Mouse (Mus musculus) brown adipose tissue, adult 24 weeks (tissue): ENCODE results near the gene 2210016L21Rik. TPM values are rescaled to one million over a fixed set of nuclear protein-coding genes. Genes with fewer than 3 reads are reported as not detected.

Experiments
- H3K27ac ChIP-seq: fragments of 200-500 bp; replicated peaks from 2 replicates; pipeline ENCODE4 v1.5.1; 2012; ENCODE audit warnings: low read depth, mild to moderate bottlenecking, low read length
- H3K4me1 ChIP-seq: fragments of 200-500 bp; 2 replicates; pipeline ENCODE4 v1.6.1; 2012; ENCODE audit warnings: low read length, mixed read lengths; ENCODE audit not compliant: control insufficient read depth, insufficient read depth, insufficient read length
- H3K4me3 ChIP-seq: fragments of 200-500 bp; 2 replicates; pipeline ENCODE4 v1.5.1; 2012; ENCODE audit warnings: low read depth, mild to moderate bottlenecking, low read length, moderate library complexity; ENCODE audit not compliant: insufficient read depth
- polyA plus RNA-seq: library from polyadenylated mRNA; stranded (reverse); fragments of >200 nt; gene quantifications from 2 replicates; pipeline ENCODE4 v1.2.4, GENCODE M21; 2012; ENCODE audit not compliant: missing spikeins, insufficient read depth, insufficient read length

Gene 2210016L21Rik
- polyA plus RNA-seq, 1 experiment = 11.2 TPM

DNA sequence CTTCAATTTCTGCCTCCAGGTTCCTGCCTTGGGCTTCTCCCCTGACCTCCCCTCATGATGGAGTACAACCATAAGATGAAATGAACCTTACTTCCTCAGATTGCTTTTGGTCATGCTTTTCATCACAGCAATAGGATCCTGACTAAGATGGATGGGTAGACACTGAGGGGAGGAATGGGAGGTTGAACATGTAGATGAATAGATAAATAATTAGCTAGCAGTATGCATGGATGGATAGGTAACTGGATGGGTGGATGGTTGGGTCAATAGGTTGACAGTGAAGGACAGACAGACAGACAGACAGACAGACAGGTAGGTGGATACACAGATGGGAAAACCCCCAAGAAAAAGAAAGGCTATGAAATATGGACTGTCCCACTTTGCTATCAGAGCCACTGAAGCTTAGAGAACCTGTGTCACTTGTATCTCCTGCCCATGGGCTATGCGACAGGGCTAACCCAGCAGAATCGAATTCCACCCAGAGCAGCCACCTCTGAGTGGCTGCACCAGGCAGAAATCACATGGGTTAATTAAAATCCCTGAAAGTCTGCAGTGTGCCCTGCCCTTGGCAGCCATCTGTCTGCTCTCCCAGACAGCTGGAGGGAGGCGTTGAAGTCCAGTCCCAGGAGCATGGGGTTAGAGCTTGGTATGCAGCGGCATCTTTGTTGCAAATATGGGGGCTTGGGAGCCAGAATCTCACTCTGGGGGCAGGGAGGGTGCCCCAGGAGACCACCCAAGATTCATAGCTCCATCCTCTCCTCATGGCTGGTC is 19.8 kb downstream of the 2210016L21Rik start:
- no peak overlapping the region for H3K4me3 ChIP-seq
- H3K27ac ChIP-seq = no peak overlapping the region
- H3K4me1 ChIP-seq = no peaks in the 10 kb centered on the region

GRCm38 (mm10) chr5:114964315-114964966 is 22.5 kb downstream of the 2210016L21Rik start:
- Histone ChIP-seq H3K4me3 (no peak overlapping the region), H3K4me1 (no peaks in the 10 kb centered on the region), H3K27ac (no peak overlapping the region)

GRCm38 (mm10) chr5:114964967-114965898 is 23.3 kb downstream of the 2210016L21Rik start:
- no peaks in the 10 kb centered on the region for H3K4me1 ChIP-seq
- no peak overlapping the region for H3K27ac ChIP-seq
- no peak overlapping the region for H3K4me3 ChIP-seq

GRCm38 (mm10) chr5:114967523-114968268 is 25.7 kb downstream of the 2210016L21Rik start:
- no peaks in the 10 kb centered on the region for H3K4me1 ChIP-seq
- H3K27ac ChIP-seq = no peak overlapping the region
- H3K4me3 ChIP-seq = no peak overlapping the region

DNA sequence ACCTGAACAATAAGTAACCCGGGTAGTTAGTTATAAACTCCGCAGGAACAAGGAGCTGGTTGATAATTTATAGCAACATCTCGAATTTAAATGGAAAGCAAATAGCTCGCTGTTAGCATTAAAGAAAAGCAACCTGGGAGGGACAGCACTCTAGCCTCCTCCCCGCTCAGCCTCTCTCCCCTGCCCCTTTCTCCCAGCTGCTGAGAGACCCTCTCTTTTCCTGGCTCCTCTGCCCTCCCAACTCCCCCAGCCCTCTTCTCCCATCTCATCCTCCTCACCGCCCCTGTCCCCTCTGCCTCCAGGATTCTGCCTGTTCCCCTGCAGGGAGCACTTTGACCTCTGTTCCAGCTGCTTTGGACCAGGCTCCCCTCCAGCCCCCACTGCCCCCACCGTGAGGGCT is 26.7 kb downstream of the 2210016L21Rik start:
- Histone ChIP-seq H3K4me3 (no peak overlapping the region), H3K27ac (no peak overlapping the region)

DNA sequence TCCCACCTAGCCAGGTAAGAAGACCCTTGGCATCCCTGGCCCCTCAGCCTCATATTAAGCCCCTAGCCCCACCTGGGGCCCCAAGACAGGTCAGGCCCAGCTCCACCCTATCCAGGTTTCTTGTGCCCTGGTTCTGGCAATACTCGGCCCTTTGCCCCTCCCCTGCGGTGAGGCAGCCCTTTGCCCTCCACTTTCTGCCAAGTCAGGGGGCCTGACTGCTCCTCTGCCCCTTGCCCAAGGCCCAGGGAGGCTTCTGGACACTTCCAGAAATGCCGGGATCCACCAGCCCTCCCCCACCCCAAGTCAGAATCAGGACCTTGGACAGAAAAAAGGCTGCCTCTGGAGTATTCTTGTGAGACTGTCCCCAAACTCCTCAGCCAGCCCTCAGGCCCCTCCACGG is 27.1 kb downstream of the 2210016L21Rik start:
- Histone ChIP-seq H3K27ac (no peak overlapping the region), H3K4me3 (no peak overlapping the region), H3K4me1 (no peaks in the 10 kb centered on the region)

More for the DNA sequence above, 26.7 kb downstream of the 2210016L21Rik start:
- H3K4me1 ChIP-seq = no peaks in the 10 kb centered on the region

DNA sequence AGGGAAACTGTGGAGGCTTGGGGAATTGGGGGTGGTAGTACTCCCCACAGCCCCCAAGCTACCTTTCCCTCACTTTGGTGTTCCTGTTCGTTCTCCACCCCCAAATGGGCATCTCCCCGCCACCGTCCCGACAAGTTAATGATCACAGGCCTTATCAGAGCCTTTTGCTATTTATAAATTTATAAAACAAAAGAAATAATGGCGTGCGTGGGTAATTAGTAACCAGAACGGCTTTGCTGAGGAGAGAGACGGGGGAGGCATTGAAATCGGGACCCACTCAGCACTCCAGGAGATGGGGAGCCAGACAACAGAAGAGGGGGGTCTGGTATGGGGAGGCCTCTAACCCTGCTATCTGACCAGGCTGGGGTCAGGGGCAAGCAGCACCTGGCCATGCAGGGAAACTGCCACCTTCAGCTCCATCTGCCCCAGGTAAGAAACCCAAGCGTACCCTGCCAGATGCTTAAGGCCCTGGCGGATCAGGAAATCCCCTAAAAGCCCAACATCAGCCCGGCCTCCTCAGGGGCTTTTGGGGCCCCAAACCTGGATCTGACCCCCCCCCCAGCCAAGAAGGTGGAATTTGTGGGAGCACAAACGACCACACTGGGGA is 27.8 kb downstream of the 2210016L21Rik start:
- H3K27ac ChIP-seq = no peak overlapping the region
- no peak overlapping the region for H3K4me3 ChIP-seq
- no peaks in the 10 kb centered on the region for H3K4me1 ChIP-seq

DNA sequence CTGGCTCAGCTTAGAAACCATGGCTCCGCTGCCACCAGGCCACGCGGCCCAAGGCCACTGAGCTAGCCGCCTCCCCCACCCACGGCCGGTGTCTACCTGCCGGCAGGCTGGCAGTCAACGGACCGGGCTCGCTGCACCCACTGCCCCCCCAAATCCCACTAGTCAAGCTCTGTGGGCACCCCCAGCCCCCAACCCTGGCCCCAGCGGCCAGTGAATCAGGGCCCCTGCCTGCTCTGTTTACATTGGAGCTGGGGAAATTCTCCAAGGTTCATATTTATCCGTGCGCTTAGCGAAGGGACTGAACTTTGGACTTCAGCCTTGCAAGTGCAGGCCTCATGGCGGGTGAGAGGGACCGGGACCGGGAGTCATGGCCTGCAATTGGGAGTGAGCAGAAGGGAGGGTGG is 28.9 kb downstream of the 2210016L21Rik start, which contains the start of gene Hnf1a:
Gene Hnf1a, minus strand, starts transcription at position 271 of the 404 bp plus-strand sequence.
- Histone ChIP-seq H3K27ac (no peak within 1 kb of the TSS), H3K4me3 (no peak within 1 kb of the TSS)

DNA sequence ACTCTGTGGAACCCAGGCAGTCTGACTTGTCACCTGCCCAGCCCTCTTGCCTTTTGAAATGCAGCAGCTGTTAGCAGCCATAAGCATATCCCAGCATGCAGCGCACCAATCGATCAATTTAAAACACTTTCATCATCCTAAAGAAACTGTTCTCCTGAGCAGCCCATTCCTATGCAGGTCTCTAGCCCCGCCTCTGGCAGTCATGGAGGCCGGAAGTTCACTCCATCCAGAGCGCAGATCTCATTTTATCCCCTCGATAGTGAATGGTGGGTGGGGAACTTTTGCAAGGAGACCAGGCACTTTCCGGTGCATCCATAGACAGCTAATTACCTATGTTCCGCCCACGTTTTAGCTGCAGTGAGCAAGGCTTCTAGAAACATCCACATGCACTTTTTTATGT is 30.2 kb downstream of the 2210016L21Rik start:
- Histone ChIP-seq H3K4me3 (no peak overlapping the region), H3K4me1 (no peaks in the 10 kb centered on the region), H3K27ac (no peak overlapping the region)

More for the DNA sequence above, 28.9 kb downstream of the 2210016L21Rik start, which contains the start of gene Hnf1a:
- H3K4me1 ChIP-seq = no peaks in the 10 kb centered on the region

GRCm38 (mm10) chr5:114973131-114973530 is 31.2 kb downstream of the 2210016L21Rik start:
- H3K27ac ChIP-seq = no peak overlapping the region
- no peak overlapping the region for H3K4me3 ChIP-seq
- no peaks in the 10 kb centered on the region for H3K4me1 ChIP-seq

- H3K27ac ChIP-seq = no peak overlapping the region
- no peaks in the 10 kb centered on the region for H3K4me1 ChIP-seq
- H3K4me3 ChIP-seq = no peak overlapping the region
Measured at GRCm38 (mm10) chr5:114976935-114977334, 35.0 kb downstream of the 2210016L21Rik start.

DNA sequence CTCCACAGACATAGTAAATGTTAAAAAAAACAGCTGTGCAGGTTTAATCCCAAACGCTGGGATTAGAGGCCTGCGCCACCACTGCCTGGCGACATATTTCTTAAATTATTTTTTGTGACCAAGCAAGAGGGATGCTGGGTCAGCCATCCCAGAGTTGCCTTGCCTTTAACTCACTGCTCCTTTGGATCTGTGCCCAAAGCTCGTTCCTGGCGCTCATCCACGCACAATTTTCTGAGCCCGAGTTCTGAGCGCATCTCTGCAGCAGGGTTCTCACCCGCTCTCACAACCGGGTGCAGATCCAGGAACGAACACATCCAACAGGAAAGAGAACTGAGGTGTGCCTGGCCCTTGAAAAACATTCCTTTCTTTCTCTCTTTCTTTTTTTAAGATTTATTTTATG is 36.5 kb downstream of the 2210016L21Rik start:
- Histone ChIP-seq H3K27ac (no peak overlapping the region), H3K4me1 (no peaks in the 10 kb centered on the region), H3K4me3 (no peak overlapping the region)

DNA sequence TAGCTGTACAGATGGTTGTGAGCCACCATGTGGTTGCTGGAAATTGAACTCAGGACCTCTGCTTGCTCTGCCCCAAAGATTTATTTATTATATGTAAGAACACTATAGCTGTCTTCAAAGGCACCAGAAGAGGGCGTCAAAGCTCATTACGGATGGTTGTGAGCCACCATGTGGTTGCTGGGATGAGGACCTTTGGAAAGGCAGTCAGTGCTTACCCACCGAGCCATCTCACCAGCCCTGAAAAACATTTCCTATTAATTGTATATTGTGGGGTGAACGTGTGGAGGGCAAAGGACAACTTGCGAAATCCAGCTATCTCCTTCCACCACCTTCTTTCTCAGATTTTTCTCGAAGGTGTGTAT is 36.9 kb downstream of the 2210016L21Rik start:
- Histone ChIP-seq H3K4me3 (no peak overlapping the region), H3K4me1 (no peaks in the 10 kb centered on the region), H3K27ac (no peak overlapping the region)
